Mouse (Mus musculus) heart, embryonic 13.5 days (tissue): ENCODE measurements at regions not wholly inside any gene's neighbourhood (a gene's known extent, or its start where the extent isn't known, plus 50 kb on each side); places are given as distances from the start of the nearest gene placed in this dataset.

ENCODE experiments used
- ATAC-seq: fragments of 200-750 bp; cut with Nextera tagmentation; 2 replicates; pipeline ENCODE4 v1.8.0; 2017; ENCODE audit warnings: moderate TSS enrichment; ENCODE audit not compliant: insufficient number of reproducible peaks, low FRiP score, low TSS enrichment; ENCODE audit errors: extremely low read depth
- H3K27ac ChIP-seq: fragments of 300-500 bp; sonication (generic); replicated peaks from 2 replicates; pipeline ENCODE4 v1.5.1; 2015; ENCODE audit warnings: moderate library complexity, mild to moderate bottlenecking, inconsistent platforms
- H3K27me3 ChIP-seq: fragments of 300-500 bp; sonication (generic); replicated peaks from 2 replicates; pipeline ENCODE4 v1.6.1; 2015; ENCODE audit warnings: mild to moderate bottlenecking, inconsistent platforms
- H3K36me3 ChIP-seq: fragments of 300-500 bp; sonication (generic); 2 replicates; pipeline ENCODE4 v1.6.1; 2015; ENCODE audit warnings: mild to moderate bottlenecking, inconsistent platforms
- H3K4me1 ChIP-seq: fragments of 300-500 bp; sonication (generic); 2 replicates; pipeline ENCODE4 v1.6.1; 2015; ENCODE audit warnings: inconsistent platforms
- H3K4me2 ChIP-seq: fragments of 300-500 bp; sonication (generic); 2 replicates; pipeline ENCODE4 v1.6.1; 2015; ENCODE audit warnings: inconsistent platforms, mild to moderate bottlenecking, moderate library complexity
- H3K4me3 ChIP-seq: fragments of 300-500 bp; sonication (generic); 2 replicates; pipeline ENCODE4 v1.5.1; 2015; ENCODE audit warnings: moderate library complexity, mild to moderate bottlenecking, inconsistent platforms
- H3K9ac ChIP-seq: fragments of 300-500 bp; sonication (generic); 2 replicates; pipeline ENCODE4 v1.6.1; 2015; ENCODE audit warnings: inconsistent platforms, mild to moderate bottlenecking, moderate library complexity
- H3K9me3 ChIP-seq: fragments of 300-500 bp; sonication (generic); 2 replicates; pipeline ENCODE4 v1.6.1; 2016; ENCODE audit warnings: inconsistent platforms
- WGBS: fragments of 180-500 bp; shearing (Covaris S2); methylation state at CpG from one replicate; pipeline ENCODE4 v1.1.7; 2015; ENCODE audit warnings: mixed read lengths; 5-methylcytosine and 5-hydroxymethylcytosine counted together

DNA sequence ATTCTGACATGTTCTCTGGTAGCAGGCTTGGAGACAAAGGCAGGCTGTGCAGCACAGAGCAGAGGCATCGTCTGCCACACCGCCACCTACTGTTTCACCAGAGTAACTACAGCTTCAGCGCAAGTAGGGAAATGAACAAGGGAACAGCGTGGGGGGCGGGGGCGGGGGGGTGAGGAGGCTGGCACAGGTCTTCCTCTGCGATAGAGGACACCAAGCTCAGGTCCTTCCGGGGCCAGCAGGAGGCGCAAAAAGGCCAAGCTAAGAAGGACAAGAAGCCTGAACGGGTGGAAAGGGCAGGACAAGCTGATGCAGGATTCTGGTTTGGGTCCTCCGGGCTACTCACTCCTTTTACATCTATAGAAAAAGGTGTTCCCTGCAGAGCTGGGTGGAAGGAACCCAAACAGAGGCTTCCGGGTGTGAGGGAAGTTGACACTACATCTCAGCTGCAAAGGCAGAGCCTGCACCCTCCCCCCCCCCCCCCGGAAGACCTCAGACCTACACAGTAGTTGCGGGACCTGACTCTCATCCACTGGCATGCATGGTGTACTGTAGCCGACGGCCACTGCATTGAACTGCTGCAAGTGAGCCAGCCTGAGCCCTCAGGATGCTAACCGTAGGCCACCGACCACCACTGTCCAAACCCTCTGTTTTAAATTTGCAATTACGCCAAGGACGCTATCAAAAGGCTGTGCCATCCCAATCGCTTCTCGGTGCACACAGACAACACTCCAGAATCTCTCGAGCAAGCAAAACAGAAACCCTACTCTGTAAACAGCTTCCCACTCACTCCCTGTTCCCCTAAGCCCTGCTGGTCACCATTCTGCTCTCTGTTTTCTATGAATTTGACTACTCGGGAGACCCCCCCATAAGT is 2396.6 kb upstream of the 5930422O12Rik start:
- peak overlapping the region; percentile 51 for H3K4me3 ChIP-seq
- H3K4me2 ChIP-seq, result peak overlapping the region; percentile 72
- H3K4me1 ChIP-seq, result peaks cover 6% of the 10 kb centered on the region
- peak overlapping the region; percentile 62 for H3K9ac ChIP-seq
- no peaks in the 10 kb centered on the region for H3K9me3 ChIP-seq
- H3K27ac ChIP-seq, result 0 out of 2 replicates have a peak overlapping the region, but pooled peaks have one; percentile 2
- WGBS, result 8% methylated on average over 24 of the region's 24 CpGs
- H3K27me3 ChIP-seq, result no peaks in the 10 kb centered on the region
- H3K36me3 ChIP-seq, result no peaks in the 10 kb centered on the region
- peak; percentile 39; the same call in 1 of the 2 replicates for ATAC-seq

DNA sequence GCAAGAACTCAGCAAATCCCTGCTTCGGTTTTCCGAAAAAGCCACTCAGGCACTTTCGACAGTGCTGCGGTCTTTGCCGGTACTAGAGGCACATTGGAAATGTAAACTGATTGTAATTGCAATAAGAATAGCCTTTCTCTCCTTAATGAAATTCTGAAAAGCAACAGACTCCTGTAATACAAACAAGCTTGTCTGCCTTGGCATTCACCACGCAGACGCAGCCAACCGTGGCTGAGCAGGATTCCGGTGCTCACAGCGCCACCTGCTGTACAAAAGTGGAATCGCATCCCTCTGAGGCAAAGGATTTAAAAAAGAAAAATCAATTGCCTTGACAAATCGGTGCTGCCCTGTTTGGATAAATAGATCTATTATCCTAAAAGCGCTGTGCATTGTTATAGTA is 2395.2 kb upstream of the 5930422O12Rik start:
- Histone ChIP-seq H3K36me3 (no peaks in the 10 kb centered on the region), H3K4me1 (peaks cover 6% of the 10 kb centered on the region), H3K27me3 (no peaks in the 10 kb centered on the region), H3K4me3 (peak overlapping the region; percentile 51), H3K4me2 (peak overlapping the region; percentile 72), H3K9me3 (no peaks in the 10 kb centered on the region), H3K9ac (peak overlapping the region; percentile 76), H3K27ac (no peak overlapping the region; the same call in 1 of the 2 replicates)
- ATAC-seq, result no peak
- WGBS, result 4% methylated on average over 13 of the region's 13 CpGs

- Histone ChIP-seq H3K9me3 (no peaks in the 10 kb centered on the region), H3K9ac (no peak overlapping the region), H3K4me2 (no peak overlapping the region), H3K27me3 (no peaks in the 10 kb centered on the region), H3K4me3 (no peak overlapping the region), H3K36me3 (no peaks in the 10 kb centered on the region), H3K27ac (no peak overlapping the region), H3K4me1 (peaks cover 6% of the 10 kb centered on the region)
- WGBS, result 72% methylated on average over 2 of the region's 2 CpGs
- ATAC-seq, result no peak
Measured at GRCm38 (mm10) chr8:31036892-31037291, 2391.6 kb upstream of the 5930422O12Rik start.
